Mouse (Mus musculus) pancreas, adult 10 weeks (tissue): ENCODE data around the gene Dram1. TPM values are rescaled to one million over a fixed set of nuclear protein-coding genes. Genes with fewer than 3 reads are reported as not detected.

Source experiments
- polyA plus RNA-seq: library from polyadenylated mRNA; stranded (reverse); fragments of 350-450 nt; fragmentation: Illumina TruSeq; extraction: RNeasy Lipid Tissue Mini Kit (QIAGEN cat#74804); gene quantifications from one replicate; pipeline ENCODE4 v1.2.3, GENCODE M21; 2015; ENCODE audit warnings: low read depth, low replicate concordance; ENCODE audit not compliant: insufficient read depth

Gene Dram1
- 5.3 TPM for polyA plus RNA-seq

GRCm38 (mm10) chr10:88379013-88379885, at the start of gene Dram1, which contains the start of gene Gnptab:
Gene Dram1, minus strand, starts transcription at chr10:88379080.
Gene Gnptab, plus strand, starts transcription at chr10:88379132.

Other genes with a start within 250 kb of the Dram1 start
- not detected for gene Parpbp, start 232.1 kb downstream of the Dram1 start, polyA plus RNA-seq
- gene Nup37, start 232.1 kb downstream of the Dram1 start, polyA plus RNA-seq = 2.9 TPM
- 8.2 TPM for gene Washc3, start 178.0 kb downstream of the Dram1 start, polyA plus RNA-seq
- gene Gnptab, start 52 bp upstream of the Dram1 start, polyA plus RNA-seq = 6.6 TPM
- gene Sycp3, start 80.5 kb upstream of the Dram1 start, polyA plus RNA-seq = not detected
- gene Chpt1, start 125.0 kb upstream of the Dram1 start, polyA plus RNA-seq = 13.2 TPM
- gene Mybpc1, start 226.1 kb upstream of the Dram1 start, polyA plus RNA-seq = not detected